Mouse (Mus musculus) cerebellum, adult 2 months (tissue): Measurements from ENCODE around the gene Ly6f.

Experiments
- CTCF ChIP-seq: fragments of 200-500 bp; IDR thresholded peaks from 2 replicates; pipeline ENCODE4 v1.5.1; 2011; ENCODE audit warnings: low read depth, mild to moderate bottlenecking, control low read depth, low read length, moderate library complexity, borderline replicate concordance; ENCODE audit not compliant: insufficient read depth
- POLR2A ChIP-seq: fragments of 200-500 bp; IDR thresholded peaks from 2 replicates; pipeline ENCODE4 v1.6.1; 2011; ENCODE audit warnings: low read length, control low read depth, borderline replicate concordance; ENCODE audit not compliant: insufficient read depth

DNA sequence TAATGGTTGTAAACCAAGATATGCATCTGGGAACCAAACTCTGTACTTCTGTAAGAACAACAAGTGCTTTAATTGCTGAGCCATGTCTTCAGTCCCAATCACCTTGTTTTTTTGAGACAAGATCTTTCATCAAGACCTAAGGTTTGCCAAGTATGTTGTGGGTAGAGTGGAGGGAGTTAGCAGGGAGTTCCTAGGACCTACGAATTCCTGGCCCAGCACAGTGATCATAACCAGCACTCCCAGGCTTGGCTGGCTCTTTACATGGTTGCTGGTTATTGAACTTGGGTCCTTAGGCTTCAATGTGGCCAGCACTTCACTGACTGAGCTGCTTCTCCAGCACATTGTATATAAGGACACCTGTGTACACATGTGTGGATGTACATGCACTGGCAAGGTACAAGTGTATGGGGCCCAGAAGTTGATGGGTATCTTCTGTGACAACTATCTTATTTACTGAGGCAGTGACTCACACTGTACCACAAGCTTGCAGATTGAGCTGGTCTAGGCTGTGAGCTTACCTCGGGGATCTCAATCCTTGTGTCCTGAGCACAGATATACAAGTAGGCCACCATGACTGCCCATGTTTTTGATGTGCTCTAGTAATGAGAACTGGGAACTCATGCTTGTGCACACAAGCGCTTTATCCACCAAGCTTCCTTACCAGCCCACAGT is 2.6 kb downstream of the Ly6f start:
- TF ChIP-seq POLR2A (no peak), CTCF (no peak)
